Mouse (Mus musculus): ENCODE data around the gene Socs7.
"Not testable (repeated sequence)": the region's sequence is repeated elsewhere in the genome, so short reads cannot be mapped to it uniquely, and the experiment has no call there.

- TF ChIP-seq CTCF (IDR thresholded peaks at IDR 0.05; ENCODE audit: borderline replicate concordance, control insufficient read depth, extremely low read depth, insufficient read depth, low read length, poor library complexity); POLR2A (IDR thresholded peaks at IDR 0.05; ENCODE audit: control insufficient read depth, extremely low read depth, insufficient read depth, low read length, poor library complexity): not testable (repeated sequence)
Measured at GRCm38 (mm10) chr11:97321894-97322600, 40.3 kb upstream of the Socs7 start.
